Mouse (Mus musculus) kidney, postnatal 36 days (tissue): ENCODE measurements around the gene Pxylp1.
A peak's percentile ranks its signal among the peaks of the same experiment; 100 is the strongest.

Experiments
- DNase-seq, 2 experiments: peaks; one replicate each; pipeline ENCODE4 v3.0.0; 2021 to 2022; ENCODE audit warnings: mixed read lengths in 2 of 2

Pxylp1 gene

DNA sequence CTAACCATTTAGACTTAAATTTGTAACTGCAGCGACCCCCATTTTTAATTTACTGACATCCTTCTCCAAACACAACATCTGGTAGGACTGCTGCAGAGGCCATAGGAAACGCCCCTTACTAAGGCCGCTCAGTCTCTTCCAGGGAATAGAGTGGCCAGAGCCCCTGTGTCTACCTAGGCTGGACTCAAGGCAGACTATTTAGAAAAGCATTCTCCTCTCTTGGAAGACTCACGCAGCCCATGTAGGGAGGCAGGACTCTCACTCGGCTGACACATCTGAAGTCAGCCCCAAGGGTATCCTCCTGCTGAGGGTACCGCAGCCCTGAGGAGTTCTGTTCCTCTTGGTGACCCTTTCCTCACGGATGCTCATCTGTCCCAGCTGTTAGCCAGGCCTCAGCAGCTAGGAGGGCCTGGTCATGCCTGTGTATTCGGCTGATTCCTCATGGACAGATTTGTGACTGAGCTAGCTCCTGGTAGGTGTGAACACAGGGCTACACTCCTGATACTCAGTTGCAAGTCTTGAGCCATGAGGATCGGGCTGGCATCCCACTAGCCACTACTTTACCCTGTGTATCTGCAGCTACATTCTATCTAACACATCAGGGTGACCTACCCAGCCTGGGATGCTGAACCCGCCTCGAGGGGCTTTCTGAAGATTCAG lies 73.5 kb downstream of the Pxylp1 start:
- no peak for DNase-seq

DNA sequence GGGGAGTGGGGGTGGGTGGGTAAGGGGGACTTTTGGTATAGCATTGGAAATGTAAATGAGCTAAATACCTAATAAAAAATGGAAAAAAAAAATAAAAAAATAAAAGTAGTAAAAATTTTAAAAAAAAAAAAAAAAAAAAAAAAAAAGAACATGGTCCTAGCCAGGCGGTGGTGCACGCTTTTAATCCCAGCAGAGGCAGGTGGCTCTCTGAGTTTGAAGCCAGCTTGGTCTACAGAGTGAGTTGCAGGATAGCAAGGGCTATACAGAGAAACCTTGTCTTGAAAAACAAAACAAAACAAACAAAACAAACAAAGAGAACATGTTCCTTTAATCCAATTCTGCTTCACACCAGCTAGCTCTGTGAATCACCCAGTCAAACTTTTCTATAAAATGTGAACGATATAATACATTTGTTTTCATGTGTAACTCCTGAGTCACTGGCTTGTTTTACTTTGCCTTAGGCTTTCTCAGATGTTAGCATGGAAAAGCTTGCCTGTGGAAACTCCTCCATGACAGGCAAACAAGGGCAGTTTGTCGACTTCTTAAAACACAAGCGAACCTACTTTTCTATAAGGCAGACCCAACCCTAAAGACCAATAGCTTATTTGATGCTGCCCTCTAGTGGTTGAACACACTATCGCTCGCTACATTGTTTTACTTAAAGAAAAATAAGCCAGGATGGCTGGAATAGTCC lies 74.2 kb downstream of the Pxylp1 start:
- DNase-seq = peak; percentile 62 to 63

DNA sequence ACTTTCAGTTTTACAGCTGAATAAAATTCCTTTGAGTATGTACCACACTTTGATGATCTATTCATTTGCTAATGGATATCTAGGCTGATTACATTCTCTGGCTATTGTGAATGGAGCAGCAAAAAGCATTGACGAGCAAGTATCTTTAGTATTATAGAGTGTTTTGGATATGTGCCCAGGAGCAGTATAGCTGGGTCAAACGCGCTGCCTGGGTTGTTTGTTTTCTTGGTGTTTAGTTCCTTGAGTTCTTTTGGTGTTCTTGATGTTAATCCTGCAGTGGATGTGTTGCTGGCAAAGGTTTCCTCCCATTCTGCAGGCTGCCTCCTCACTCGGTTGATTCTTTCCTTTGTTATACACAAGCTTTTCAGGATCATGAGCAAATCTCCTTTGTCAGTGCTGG lies 80.5 kb downstream of the Pxylp1 start:
- no peak for DNase-seq

DNA sequence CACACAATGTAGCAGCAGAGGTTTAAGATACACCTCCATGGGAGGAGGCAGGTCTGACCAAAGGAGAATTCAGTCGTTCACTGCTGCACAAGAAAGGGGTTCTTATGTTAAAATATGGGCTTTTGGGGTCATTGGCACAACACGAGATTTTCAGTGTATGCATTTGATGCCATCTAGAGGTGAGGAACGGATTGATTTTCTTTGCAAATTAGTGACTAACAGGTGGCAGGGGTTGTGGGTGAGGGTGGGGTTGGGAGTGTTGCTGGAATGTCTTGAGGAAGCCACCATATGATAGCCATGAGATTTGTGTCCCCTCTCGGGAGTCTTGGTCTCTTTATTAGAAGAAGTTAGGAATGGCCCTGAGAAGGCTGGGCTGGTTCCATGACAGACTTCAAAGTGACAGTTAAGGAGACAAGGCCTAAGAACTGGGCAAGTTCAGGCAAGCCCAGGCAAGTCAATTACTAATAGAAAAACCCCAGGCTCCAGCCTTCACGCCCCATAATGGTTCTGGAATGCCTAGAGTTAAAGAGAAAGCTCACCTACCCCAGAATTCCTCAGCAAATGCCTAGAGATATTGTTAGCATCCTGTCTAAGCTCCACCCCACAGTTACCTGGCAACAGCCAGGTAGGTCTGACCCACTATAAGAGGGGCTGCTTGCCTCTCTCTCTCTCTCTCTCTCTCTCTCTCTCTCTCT lies 92.2 kb downstream of the Pxylp1 start:
- DNase-seq = no peak

DNA sequence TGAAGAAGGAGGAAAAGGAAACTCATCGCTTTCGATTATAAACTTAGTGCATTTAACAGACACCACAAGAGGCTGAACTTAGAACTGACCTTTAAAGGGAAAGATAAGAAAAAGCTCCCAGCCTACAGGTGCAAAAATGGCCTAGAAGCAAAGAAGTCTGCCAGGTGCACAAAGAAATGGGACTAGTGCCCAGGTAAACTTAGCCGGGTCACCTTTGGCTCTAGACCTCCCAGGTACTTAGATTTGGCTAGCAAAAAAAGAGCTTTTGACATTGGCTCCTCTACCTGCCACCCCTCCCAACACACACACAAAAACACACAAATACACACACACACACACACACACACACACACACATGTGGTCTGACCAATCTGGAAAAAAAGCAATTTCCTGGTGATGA lies 95.2 kb downstream of the Pxylp1 start:
- DNase-seq = no peak

DNA sequence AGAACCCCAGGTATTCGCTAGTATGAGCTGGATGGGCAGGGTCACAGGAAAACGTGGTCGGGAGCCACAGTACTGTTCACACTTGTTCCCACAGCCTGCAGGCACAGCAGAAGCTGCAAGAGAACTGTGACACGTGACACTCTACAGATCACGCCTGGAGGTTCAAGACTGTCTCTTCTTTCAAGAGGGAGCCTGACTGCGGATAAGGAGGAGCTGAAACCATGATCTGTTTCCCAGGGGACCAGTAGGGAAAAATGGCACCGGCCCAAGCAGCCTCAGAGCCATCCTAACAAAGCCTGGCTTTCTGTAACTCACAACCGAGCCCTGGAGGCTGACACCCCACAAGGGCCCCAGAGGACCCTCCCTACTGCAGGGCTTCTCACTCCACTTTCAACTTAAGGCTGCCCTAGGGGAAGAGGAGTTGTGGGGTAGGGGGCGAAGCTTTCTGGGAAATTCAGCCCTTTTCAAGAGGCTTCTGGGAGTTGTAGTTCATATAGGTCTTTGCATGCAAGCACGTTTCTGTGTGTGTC lies 97.0 kb downstream of the Pxylp1 start:
- DNase-seq = peak in 1 of 2 experiments; percentile 39

DNA sequence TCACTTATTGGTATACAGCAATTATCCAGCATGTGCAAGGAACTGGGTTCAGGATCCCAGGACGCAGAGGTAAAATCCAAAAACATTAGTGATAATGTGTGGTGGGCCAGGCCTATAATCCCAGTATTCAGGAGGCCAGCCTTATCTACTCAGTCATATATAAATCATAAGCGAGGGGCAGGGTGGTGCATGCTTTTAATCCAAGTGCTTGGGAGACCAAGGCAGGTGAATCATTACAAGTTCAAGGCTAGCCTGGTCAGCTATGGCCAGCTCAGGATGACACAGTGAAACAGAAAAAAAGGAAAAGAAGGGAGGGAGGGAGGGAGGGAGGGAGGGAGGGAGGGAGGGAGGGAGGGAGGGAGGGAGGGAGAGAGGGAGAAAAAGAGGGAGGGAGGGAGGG lies 97.9 kb downstream of the Pxylp1 start:
- no peak for DNase-seq

DNA sequence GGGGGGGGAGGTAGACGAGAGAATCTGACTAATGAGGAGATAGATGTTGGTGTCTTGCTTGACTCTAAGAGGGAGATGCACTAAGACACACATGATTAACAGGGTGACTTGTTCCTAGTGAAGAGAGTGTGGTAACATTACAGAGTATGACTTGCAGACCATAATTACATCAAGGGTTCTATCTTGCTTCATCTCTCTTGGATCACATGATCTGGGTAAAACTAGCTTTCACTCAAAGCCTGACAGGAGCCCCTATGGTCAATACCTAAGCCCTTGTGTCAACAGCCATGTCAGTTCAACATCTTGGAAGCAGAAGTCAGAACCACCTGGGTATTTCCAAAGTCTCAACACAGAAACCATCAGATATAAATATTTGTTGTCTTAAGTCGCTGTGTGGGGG lies 99.9 kb downstream of the Pxylp1 start:
- DNase-seq = no peak

DNA sequence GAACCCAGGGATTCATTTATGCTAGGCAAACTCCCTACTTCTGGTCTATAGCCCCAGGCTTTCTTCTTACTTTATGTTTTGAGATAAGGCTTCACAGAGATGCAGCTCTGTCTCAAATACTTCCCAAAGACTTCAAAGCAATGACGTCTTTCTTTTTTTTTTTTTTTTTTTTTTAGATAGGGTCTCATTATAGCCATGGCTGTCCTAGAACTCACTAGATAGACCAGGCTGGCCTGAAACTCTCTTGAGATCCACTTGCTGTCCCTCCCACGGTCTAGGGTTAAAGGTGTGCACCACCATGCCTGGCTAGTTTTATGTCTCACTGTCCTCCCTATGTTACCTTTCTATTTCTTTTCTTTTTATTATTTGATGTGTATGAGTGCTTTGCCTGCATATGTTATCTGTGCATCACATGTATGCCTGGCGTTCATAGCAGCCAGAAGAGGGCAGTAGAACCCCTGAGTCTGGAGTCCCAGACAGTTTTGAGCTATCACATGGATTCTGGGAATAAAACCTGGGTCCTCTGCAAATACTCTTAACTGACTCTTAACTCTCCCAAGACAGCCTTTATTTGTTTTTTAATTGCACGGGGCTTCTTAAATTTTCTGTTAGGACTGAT lies 102.0 kb downstream of the Pxylp1 start:
- DNase-seq = peak in 1 of 2 experiments; percentile 39

DNA sequence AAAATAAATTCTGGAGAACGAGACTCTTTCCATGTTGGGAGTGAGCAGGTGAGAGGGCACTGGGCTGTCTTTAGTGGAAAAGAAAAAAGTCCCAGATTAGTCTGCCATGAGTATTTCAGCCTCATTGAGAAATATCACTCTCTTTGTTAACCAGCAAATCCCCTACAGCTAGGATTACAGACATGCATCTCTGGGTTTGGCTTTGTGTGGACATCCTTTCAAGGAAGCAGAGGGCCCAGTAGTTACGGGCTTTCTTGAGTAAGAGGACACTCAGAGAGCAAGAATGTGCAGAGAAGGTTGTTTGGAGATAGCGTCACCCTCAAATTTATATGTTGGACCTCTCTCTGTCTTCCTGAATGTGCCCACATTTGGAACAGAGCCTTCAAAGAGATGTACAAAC lies 102.6 kb downstream of the Pxylp1 start:
- DNase-seq = no peak

DNA sequence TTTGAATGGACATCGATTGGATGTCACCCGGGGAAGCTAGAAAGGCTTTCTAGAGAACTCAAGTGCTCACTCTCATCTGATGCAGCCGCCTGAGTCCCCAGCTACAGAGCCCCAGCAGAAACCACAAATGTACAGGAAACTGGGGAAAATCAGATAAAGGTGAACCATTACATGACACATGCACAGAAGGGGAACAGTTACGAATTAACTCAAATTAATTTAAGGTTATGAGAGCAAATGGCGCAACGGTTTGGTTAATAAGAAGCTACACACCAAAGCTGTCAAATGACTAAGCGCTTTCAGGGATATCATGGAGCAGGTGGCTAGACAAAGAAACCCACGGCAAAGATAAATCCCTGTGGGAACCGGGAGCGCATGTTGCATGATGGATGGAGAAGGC lies 104.7 kb downstream of the Pxylp1 start:
- DNase-seq = peak; percentile 42 to 76

DNA sequence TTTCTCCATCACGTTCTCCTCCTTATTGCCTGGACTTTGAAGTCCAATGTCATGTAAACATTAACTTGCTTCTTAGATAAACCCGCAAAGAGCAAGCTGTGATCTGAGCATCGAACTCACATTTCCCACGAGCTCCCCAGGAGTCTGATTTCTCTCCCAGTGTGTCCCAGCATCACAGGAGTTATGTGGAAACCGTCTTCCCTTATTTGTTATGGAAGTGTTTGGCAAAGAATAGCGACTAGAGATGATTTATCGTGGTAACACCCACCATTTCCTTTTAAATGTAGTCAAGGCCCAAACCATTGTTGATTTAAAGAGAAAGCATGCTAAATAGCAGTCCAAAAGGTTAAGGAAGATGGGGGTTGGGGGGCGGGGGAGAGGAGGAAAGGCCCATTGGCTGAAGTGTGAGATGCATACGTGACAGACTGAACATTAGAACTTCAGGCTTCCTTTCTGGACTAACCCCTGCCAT lies 106.6 kb downstream of the Pxylp1 start:
- DNase-seq = peak; percentile 24 to 53

DNA sequence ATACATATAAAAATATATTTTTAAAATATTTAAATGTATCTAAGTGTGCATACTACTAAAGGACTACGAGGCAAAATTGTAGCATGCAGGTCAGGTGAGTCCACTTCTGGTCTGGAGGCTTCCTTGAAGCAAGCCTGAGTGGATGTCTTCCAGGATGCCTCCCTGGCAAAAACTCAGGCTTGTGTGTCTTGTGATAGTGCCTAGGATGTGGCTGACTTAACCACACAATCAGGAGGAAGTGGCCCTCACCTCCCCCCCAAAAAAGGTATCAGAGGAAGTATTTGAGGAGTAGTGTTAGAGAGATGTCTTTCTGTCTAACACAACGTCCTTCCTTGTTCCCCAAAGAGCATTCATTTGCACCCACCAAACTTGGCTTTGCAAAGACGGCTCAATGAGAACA lies 107.3 kb downstream of the Pxylp1 start:
- DNase-seq = no peak

DNA sequence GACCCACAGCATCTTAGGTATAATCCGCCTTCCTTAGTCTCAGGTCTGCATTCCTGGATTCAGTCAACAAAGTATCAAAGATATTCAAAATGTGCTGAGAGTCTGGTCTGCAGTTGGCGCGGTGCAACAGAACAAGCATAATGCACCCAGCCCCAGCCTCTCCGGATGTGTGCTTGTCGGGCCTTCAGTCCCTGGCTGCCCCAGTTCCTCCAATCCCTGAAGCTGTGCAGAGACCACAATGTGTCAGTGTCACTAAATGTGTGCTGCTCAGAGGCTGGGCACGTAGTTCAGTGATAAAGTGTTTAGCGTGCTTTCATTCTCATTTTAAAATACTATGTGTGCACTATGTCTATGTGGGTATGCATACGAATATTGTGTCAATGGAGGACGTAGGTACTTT lies 108.8 kb downstream of the Pxylp1 start:
- DNase-seq = no peak

DNA sequence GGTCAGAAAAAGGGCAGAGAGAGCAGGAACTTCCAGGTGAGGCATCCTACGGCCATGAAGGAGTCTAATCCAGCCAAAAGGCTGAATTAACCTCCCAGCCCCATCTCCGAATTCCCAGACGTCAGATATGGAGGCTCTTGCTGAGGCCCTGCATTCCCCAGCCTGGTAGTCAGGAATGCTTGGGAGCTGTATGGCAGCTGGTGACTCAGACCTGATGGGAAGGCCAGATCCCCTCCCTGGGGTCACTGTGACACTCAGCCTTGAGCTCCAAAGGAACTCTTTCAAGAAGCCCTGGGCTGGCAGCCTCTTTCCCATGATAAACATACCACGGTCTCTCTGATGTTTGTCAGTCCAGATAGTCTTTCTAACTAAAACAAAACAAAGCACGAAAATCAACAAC lies 109.2 kb downstream of the Pxylp1 start:
- no peak for DNase-seq

DNA sequence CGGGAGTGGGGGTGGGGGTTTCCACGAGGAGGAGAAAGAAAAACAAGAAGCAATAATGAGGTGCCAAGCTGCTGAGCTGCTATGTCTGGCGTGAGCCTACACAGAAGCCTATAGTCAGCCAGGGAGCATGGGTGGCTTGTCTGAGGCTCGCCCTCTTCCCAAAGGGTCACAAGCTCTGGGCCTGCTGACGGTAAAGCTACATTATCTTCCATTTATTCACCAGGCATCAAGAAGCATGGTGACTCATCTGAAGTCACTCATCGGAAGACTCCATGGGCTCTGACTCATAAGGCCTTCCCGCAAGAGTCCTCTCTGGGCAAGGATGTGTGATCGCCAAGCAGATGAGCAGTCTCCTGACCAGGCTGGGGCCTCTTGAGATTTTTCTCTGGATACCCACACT lies 110.4 kb downstream of the Pxylp1 start:
- DNase-seq = no peak
